Mouse (Mus musculus) midbrain, embryonic 14.5 days (tissue): ENCODE measurements around the gene Gm20388. TPM values are rescaled to one million over a fixed set of nuclear protein-coding genes. Genes with fewer than 3 reads are reported as not detected.

Experiments
- ATAC-seq: fragments of 200-750 bp; cut with Nextera tagmentation; 2 replicates; pipeline ENCODE4 v1.8.0; 2017; ENCODE audit warnings: moderate number of reproducible peaks, moderate library complexity; ENCODE audit not compliant: low FRiP score, low TSS enrichment
- DNase-seq: peaks from one replicate; pipeline ENCODE4 v3.0.0-alpha.2; 2015
- H3K27ac ChIP-seq: fragments of 300-500 bp; sonication (generic); replicated peaks from 2 replicates; pipeline ENCODE4 v1.5.1; 2014; ENCODE audit warnings: mild to moderate bottlenecking, low read depth, low read length, moderate library complexity
- H3K27me3 ChIP-seq: fragments of 300-500 bp; sonication (generic); 2 replicates; pipeline ENCODE4 v1.6.1; 2014; ENCODE audit warnings: low read length, control low read depth, mixed read lengths; ENCODE audit not compliant: control insufficient read depth, insufficient read depth
- H3K36me3 ChIP-seq: fragments of 300-500 bp; sonication (generic); 2 replicates; pipeline ENCODE4 v1.6.1; 2014; ENCODE audit warnings: low read length, control low read depth; ENCODE audit not compliant: control insufficient read depth, insufficient read depth
- H3K4me1 ChIP-seq: fragments of 300-500 bp; sonication (generic); 2 replicates; pipeline ENCODE4 v1.6.1; 2014; ENCODE audit warnings: mild to moderate bottlenecking, antibody characterized with exemption, low read length, control low read depth; ENCODE audit not compliant: control insufficient read depth, insufficient read depth
- H3K4me2 ChIP-seq: fragments of 300-500 bp; sonication (generic); 2 replicates; pipeline ENCODE4 v1.6.1; 2014; ENCODE audit warnings: mild to moderate bottlenecking, low read length, moderate library complexity
- H3K4me3 ChIP-seq: fragments of 300-500 bp; sonication (generic); replicated peaks from 2 replicates; pipeline ENCODE4 v1.5.1; 2014; ENCODE audit warnings: low read depth, low read length
- H3K9ac ChIP-seq: fragments of 300-500 bp; sonication (generic); replicated peaks from 2 replicates; pipeline ENCODE4 v1.6.1; 2014; ENCODE audit warnings: mild to moderate bottlenecking, low read length, moderate library complexity
- H3K9me3 ChIP-seq: fragments of 300-500 bp; sonication (generic); 2 replicates; pipeline ENCODE4 v1.6.1; 2016; ENCODE audit warnings: low read length, control low read depth, mixed read lengths; ENCODE audit not compliant: control insufficient read depth
- WGBS: fragments of 180-500 bp; shearing (Covaris S2); extraction: QIAGEN DNeasy Blood & Tissue Kit; methylation state at CpG from one replicate; pipeline ENCODE4 v1.1.7; 2014; 5-methylcytosine and 5-hydroxymethylcytosine counted together
- polyA plus RNA-seq: library from polyadenylated mRNA; unstranded; fragments of >200 nt; fragmentation: Nextera tagmentation; extraction: Ambion mirVana; gene quantifications from 2 replicates; pipeline ENCODE4 v1.2.1, GENCODE M21; 2014

The Gm20388 gene
- polyA plus RNA-seq, 1 experiment from 2014 or later: 4.1 TPM

GRCm38 (mm10) chr8:121981520-121981895, 2070.9 kb downstream of the Gm20388 start:
- Histone ChIP-seq H3K4me2 (no peak overlapping the region), H3K27ac (no peak overlapping the region), H3K4me1 (no peaks in the 10 kb centered on the region), H3K4me3 (no peak overlapping the region), H3K27me3 (no peaks in the 10 kb centered on the region), H3K9ac (no peak overlapping the region), H3K36me3 (peaks cover 77% of the 10 kb centered on the region), H3K9me3 (no peaks in the 10 kb centered on the region)
- 77% methylated on average over 7 of the region's 7 CpGs for WGBS
- no peak for ATAC-seq
- DNase-seq: no peak

DNA sequence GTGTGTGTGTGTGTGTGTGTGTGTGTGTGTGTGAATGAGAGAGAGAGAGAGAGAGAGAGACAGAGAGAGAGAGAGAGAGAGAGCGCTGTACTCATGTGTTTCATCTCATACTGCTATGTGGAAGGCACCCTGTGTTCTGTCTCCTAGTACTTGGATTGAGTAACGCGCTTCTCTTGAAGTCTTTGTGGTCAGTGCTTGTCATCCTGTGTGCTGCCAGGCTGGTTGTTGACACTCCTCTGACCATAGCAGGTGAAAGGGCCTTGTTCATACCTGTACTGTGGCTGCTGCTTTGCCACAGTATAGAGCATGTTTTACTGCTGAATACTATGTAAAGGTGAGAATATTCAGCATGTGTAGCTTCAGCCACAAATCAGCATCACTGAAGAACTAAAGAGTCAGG, 2075.0 kb downstream of the Gm20388 start:
- Histone ChIP-seq H3K4me1 (no peaks in the 10 kb centered on the region), H3K36me3 (peaks cover 80% of the 10 kb centered on the region), H3K4me3 (no peak overlapping the region), H3K9me3 (no peaks in the 10 kb centered on the region), H3K9ac (no peak overlapping the region), H3K4me2 (no peak overlapping the region), H3K27me3 (no peaks in the 10 kb centered on the region), H3K27ac (no peak overlapping the region)
- DNase-seq (no peak), ATAC-seq (no peak)
- 94% methylated on average over 3 of the region's 3 CpGs for WGBS

DNA sequence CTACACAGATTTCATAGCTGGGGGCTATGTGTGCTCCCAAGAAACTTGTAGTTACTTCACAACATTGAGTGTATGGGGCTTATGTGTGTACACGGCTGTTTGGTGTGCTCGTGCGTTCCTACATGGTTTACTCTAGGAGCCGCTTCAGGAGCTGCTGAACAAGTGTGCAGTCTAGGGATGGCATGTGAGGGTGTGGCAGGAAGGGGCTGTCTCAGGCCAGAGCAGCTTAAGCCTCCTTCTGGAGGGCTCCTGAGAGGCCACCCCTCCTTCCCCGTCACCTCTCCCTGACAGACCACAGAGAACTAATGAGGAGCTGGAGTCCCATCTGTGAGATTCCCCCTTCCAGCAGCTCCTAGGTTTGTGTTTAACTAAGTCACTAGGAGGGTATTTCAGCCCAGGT, 2077.3 kb downstream of the Gm20388 start:
- ATAC-seq: no peak
- Histone ChIP-seq H3K36me3 (peaks cover 79% of the 10 kb centered on the region), H3K4me2 (no peak overlapping the region)

DNA sequence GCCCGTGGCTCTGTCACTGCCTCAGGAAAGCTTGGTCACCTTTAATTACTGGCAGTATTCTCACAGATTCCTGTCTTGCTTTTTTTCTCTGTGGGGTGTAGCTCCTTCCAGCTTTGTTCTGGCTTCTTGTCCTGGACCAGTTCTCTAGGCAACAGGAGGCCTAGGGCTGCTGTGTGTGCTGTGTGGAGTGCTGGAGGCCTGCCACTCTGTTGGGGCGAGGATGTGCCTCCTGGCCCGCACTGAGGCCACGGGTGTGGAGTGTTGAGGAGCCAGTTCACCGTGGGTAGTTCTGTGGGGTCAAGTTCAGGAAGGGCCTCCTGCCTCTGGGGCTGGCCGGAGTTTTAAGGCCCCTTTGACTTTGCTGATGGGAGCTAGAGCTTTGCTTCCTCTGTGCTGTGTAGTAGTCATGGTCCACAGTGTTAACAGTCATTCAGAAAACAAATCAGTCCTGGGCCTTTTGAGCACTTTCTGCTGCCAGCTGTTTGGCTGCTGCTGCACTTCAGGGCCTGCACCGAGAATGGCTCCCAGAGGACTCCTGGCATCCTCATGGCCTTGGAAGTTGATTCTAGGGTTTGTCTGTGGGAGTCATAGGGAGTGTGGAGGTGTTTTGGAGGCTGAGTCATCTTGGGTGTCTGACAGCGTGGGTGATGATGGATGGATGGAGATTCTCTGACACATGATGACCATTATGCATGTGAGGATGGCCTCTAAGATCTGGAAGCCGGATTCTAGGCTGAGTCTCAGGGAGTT, 2080.0 kb downstream of the Gm20388 start:
- no peak overlapping the region for H3K4me2 ChIP-seq
- no peak for DNase-seq
- peaks cover 78% of the 10 kb centered on the region for H3K36me3 ChIP-seq
- ATAC-seq: no peak
- no peak overlapping the region for H3K9ac ChIP-seq
- H3K27me3 ChIP-seq: no peaks in the 10 kb centered on the region
- no peaks in the 10 kb centered on the region for H3K9me3 ChIP-seq
- H3K27ac ChIP-seq: no peak overlapping the region
- 90% methylated on average over 9 of the region's 9 CpGs for WGBS
- no peaks in the 10 kb centered on the region for H3K4me1 ChIP-seq
- no peak overlapping the region for H3K4me3 ChIP-seq

More for the DNA sequence above, 2077.3 kb downstream of the Gm20388 start:
- no peak overlapping the region for H3K9ac ChIP-seq
- H3K4me3 ChIP-seq: no peak overlapping the region
- DNase-seq: no peak
- no peaks in the 10 kb centered on the region for H3K27me3 ChIP-seq
- H3K27ac ChIP-seq: no peak overlapping the region
- no peaks in the 10 kb centered on the region for H3K4me1 ChIP-seq
- no peaks in the 10 kb centered on the region for H3K9me3 ChIP-seq
- 94% methylated on average over 5 of the region's 5 CpGs for WGBS

DNA sequence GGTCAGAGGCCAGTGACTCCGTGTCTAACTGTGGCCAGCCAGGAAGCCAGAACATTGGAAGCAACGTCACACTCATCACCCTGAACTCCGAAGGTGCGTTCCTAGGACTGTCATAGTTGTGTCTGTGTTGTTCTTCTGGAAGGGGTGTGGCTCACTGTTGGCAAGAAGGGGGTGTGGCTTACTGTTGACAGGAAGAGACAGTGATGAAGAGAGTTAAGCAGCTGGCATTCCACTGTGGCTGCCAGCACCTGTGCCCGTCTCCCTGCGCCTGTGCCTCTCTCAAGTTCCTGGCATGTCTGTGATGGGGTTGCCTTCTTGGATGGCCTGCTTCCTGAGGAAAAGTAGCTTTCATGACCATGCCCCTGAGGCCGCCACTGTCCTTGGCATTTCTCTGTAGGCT, 2081.0 kb downstream of the Gm20388 start:
- no peak overlapping the region for H3K4me2 ChIP-seq
- no peak overlapping the region for H3K27ac ChIP-seq
- H3K4me1 ChIP-seq: no peaks in the 10 kb centered on the region
- DNase-seq (no peak), ATAC-seq (no peak)
- 89% methylated on average over 7 of the region's 7 CpGs for WGBS
- peaks cover 84% of the 10 kb centered on the region for H3K36me3 ChIP-seq
- H3K9ac ChIP-seq: no peak overlapping the region
- no peaks in the 10 kb centered on the region for H3K27me3 ChIP-seq
- H3K9me3 ChIP-seq: no peaks in the 10 kb centered on the region
- H3K4me3 ChIP-seq: no peak overlapping the region

- H3K27me3 ChIP-seq: no peaks in the 10 kb centered on the region
- H3K4me2 ChIP-seq: no peak overlapping the region
- ATAC-seq (no peak), DNase-seq (no peak)
- no peak overlapping the region for H3K4me3 ChIP-seq
- H3K4me1 ChIP-seq: no peaks in the 10 kb centered on the region
- no peaks in the 10 kb centered on the region for H3K9me3 ChIP-seq
- WGBS: 88% methylated on average over 4 of the region's 4 CpGs
- H3K36me3 ChIP-seq: peaks cover 86% of the 10 kb centered on the region
- H3K9ac ChIP-seq: no peak overlapping the region
- no peak overlapping the region for H3K27ac ChIP-seq
Observed at GRCm38 (mm10) chr8:121992911-121993310, 2082.3 kb downstream of the Gm20388 start.

- H3K4me3 ChIP-seq: no peak overlapping the region
- no peak overlapping the region for H3K27ac ChIP-seq
- no peaks in the 10 kb centered on the region for H3K4me1 ChIP-seq
- H3K4me2 ChIP-seq: no peak overlapping the region
- 89% methylated on average over 4 of the region's 4 CpGs for WGBS
- no peaks in the 10 kb centered on the region for H3K9me3 ChIP-seq
- no peak for DNase-seq
- H3K36me3 ChIP-seq: peaks cover 87% of the 10 kb centered on the region
- no peaks in the 10 kb centered on the region for H3K27me3 ChIP-seq
- H3K9ac ChIP-seq: no peak overlapping the region
- ATAC-seq: no peak
Observed at GRCm38 (mm10) chr8:121995112-121995511, 2084.5 kb downstream of the Gm20388 start.

DNA sequence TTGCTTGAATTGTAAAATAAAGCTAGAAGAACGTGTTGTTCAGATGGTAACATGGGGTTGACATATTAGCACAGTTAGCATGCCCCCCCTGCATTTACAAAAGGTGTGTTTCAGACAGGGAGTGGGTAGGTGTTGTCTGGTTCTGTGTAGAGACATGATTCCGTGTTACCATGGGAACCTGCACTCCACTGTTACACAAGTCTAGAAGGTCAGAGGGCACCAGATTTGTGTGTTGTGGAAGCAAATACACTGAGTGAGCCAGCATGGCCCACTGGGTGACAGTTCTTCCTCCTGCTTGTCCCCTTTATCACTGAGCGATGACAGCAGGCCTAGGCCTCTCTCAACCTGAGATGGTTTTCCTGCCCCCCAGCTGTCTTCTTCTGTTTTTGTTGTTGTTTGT, 2085.3 kb downstream of the Gm20388 start:
- Histone ChIP-seq H3K4me1 (no peaks in the 10 kb centered on the region), H3K27ac (no peak overlapping the region), H3K9ac (no peak overlapping the region), H3K36me3 (peaks cover 85% of the 10 kb centered on the region), H3K4me3 (no peak overlapping the region), H3K9me3 (no peaks in the 10 kb centered on the region), H3K4me2 (no peak overlapping the region), H3K27me3 (no peaks in the 10 kb centered on the region)
- no peak for DNase-seq
- WGBS: 89% methylated on average over 3 of the region's 3 CpGs
- no peak for ATAC-seq

DNA sequence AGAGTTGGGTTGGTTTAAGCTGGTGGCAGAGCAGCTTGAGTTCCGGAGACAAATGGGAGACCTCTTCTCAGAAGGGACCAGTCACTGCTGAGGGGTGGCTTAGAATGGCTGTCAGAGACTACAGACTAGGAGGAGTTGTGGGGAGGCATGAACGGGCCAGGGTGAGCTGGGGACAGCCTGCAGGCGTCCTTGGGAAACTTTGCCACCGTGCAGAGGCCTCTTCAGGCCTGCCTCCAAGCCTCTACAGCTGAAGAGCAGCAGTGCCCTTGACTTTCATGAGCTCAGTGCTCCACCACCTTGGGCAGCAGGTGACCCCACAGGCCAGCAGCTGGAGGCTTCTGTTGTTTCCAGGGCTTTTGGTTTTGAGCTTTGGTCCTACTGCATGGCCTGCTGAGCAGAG, 2088.0 kb downstream of the Gm20388 start:
- no peak overlapping the region for H3K9ac ChIP-seq
- WGBS: 96% methylated on average over 4 of the region's 4 CpGs
- peaks cover 88% of the 10 kb centered on the region for H3K36me3 ChIP-seq

More for the DNA sequence above, 2088.0 kb downstream of the Gm20388 start:
- H3K4me1 ChIP-seq: no peaks in the 10 kb centered on the region
- no peaks in the 10 kb centered on the region for H3K9me3 ChIP-seq
- ATAC-seq (no peak), DNase-seq (no peak)
- H3K27ac ChIP-seq: no peak overlapping the region
- no peak overlapping the region for H3K4me2 ChIP-seq
- no peak overlapping the region for H3K4me3 ChIP-seq
- H3K27me3 ChIP-seq: no peaks in the 10 kb centered on the region
